Mouse (Mus musculus) left cerebral cortex, adult 18-20 months (tissue): Measurements from ENCODE around the gene Phactr2. TPM values are rescaled to one million over a fixed set of nuclear protein-coding genes. Genes with fewer than 3 reads are reported as not detected.

Experiments used
- DNase-seq, 2 experiments: peaks; one replicate each; pipeline ENCODE4 v3.0.0; 2021 to 2022; ENCODE audit warnings: low spot score in 2 of 2, mixed read lengths in 1 of 2
- total RNA-seq, 2 experiments: library from RNA; stranded (reverse); gene quantifications; 2 replicates each; pipeline ENCODE4 v1.2.3; 2021

Phactr2 gene
- total RNA-seq, 2 experiments from 2014 or later: 24.8 to 28.4 TPM

DNA sequence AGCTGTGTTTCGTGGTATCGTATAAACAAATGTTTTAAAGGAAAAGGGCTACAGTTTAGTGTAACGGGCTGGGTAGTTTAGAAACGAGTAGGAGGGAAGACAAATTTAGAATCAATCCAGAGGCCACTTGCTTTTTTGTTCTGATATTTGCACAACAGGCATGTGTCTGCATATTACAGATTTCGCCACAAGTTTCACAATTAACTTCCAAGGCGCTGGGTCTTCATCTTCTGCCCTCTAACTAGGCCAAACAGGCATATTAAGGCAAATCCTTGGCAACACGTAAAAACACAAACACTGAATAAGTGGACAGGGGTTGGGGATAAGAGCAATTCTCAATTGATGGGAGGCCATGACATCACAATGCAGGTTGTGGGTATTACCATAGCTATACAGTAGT, 298.3 kb downstream of the Phactr2 start:
- DNase-seq: no peak

DNA sequence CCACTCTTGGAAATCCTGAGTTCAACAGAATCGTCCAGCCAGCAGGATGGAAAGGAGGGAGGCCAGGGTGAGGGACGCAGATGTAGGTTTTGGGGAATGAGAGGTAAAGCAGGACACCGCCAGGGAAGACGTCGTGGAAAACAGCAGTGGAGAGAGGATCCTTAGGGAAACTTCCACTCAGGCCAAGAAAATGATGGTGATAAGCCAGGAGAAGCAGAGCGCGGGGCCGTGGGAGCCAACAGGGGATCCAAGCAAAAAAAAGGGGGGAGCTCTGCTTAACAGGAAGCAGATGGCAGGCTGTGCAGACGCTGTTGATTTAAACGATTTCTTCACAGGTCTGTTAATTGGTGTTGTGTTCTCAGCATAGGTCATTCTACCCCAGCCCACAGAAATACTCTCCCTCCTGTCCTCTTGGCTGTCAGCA, 301.4 kb downstream of the Phactr2 start:
- no peak for DNase-seq

DNA sequence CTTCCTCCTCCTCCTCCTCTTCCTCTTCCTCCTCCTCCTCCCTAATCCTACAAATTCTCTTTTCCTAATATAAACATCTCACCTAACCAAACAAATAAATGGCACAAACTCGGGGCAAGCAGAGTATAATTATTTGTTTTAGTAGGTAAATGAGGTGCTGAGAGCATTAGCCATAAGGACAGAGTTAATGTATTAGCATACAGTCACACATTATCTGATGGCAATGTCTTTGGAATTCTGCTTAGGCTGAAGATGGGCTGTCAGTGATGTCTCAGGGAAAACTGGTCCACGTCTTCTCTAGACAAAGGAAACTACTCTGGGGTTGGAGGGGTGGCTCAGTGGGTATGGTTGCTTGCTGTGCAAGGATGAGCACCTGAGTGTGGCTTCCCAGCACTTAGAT, 302.8 kb downstream of the Phactr2 start:
- no peak for DNase-seq

DNA sequence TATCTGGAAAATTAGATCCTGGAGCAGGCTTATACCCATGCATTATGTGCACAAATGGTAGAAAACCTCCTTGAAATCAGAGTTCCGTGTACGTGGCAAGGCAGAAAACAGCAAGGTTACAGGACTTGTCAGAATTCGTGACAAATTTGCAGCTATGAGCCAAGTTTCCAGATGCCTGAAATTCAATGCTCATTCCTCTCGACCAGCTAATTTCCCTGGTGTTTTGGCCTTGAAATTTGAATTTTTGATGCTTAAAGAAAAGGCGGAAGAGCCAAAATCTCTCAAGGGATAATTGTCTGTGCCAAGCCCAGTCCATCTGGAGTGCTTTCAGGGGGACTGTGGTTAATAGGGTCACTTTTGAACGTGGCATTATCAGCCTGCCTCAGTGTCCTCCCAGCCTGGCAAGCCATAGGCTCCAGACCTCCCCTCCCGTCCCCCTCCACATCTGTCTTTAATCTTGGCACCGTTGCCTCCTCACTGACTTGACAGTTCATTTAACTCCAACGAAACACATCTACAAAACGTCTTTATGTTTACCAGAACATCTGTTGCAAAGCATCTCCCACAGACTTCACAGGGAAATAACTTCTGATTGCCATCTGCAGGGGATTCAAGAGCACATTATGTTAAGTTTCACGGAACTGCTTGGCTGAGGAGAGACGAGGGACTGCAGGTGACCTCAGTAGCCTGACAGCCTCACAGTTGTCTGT, 303.3 kb downstream of the Phactr2 start:
- no peak for DNase-seq

DNA sequence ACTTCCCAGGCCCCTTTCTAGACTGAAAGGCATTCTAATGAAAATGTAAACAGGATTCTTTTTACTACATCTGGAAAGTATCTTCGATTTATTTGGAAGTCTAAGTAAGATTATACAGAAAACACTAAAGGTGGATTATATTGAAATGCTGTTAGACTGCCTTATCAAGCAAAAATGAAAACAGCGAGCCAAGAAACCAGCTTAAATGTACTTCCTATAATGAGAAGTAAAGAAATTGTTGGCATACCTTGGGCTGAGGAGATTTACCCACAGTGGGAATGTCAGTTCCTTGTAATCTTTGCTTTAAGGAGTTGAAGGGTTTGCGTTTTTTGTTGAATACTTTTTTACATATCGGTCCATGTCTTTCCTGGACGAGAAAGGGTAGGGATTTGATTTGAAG, 305.8 kb downstream of the Phactr2 start:
- no peak for DNase-seq

DNA sequence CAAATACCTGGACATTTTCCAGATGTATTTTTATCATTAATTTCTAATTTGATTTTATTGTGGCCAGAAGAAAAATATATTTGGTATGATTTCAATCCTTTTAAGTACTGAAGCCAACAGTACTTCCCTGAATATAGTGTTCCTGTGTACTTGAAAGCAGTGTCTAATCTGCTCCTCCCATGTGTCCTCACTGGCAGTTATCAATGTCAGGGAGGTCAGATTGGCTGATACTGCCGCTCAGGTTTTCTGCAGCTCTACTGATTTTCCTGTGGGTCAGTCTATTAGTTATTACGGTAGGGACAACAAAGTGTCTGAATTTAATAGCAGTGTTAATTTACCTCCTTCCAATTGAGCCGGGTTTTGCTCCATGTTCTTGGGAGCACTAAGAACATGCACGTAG, 312.2 kb downstream of the Phactr2 start:
- DNase-seq: no peak

DNA sequence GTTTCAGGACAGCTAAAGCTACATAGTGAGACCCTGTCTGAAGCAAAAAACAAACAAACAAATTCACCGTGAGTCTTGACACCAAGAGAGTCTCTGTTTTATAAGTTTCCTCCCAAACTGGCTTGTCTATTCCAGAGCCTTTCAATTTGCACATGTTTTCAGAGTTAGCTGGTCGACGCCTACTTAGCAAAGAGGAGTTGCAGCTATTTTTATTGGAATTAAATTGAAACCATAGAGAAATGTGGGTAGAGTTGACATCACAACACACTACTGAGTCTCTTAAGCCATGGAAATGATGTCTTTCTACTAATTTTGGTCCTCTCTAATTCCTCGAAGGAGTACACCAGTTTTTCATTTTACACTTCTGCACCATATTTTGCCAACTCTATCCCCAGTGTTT, 313.3 kb downstream of the Phactr2 start:
- DNase-seq: peak in 1 of 2 experiments; percentile 6

Other genes starting within 250 kb of the Phactr2 start
- 10 to 100 TPM; 41.8 to 46.0 TPM for gene Fuca2, start 25.1 kb upstream of the Phactr2 start, total RNA-seq
- 10 to 100 TPM in 1 of 2 experiments, 1 to 10 TPM in 1; 9.3 to 10.3 TPM for gene Adat2, start 78.5 kb upstream of the Phactr2 start, total RNA-seq
- 10 to 100 TPM; 25.2 to 31.6 TPM for gene Pex3, start 78.7 kb upstream of the Phactr2 start, total RNA-seq